Mouse (Mus musculus) bone marrow, adult 2 months (tissue): ENCODE measurements around the gene Furin. TPM values are rescaled to one million over a fixed set of nuclear protein-coding genes. Genes with fewer than 3 reads are reported as not detected.

ENCODE experiments used
- H3K27ac ChIP-seq: fragments of 200-500 bp; 2 replicates; pipeline ENCODE4 v1.5.1; 2012; ENCODE audit warnings: low read depth, mild to moderate bottlenecking, control low read depth, inconsistent platforms, low read length; ENCODE audit not compliant: control insufficient read depth, poor library complexity, insufficient read depth
- H3K4me1 ChIP-seq: fragments of 200-500 bp; 2 replicates; pipeline ENCODE4 v1.6.1; 2011; ENCODE audit warnings: low read length; ENCODE audit not compliant: control insufficient read depth, insufficient read depth
- H3K4me3 ChIP-seq: fragments of 200-500 bp; replicated peaks from 2 replicates; pipeline ENCODE3; 2011; ENCODE audit warnings: mild to moderate bottlenecking, low read depth, low read length, control low read depth; ENCODE audit not compliant: control insufficient read depth
- CTCF ChIP-seq: fragments of 200-500 bp; IDR thresholded peaks from 2 replicates; pipeline ENCODE4 v1.5.1; 2011; ENCODE audit warnings: low read length, control low read depth; ENCODE audit not compliant: control insufficient read depth, insufficient read depth
- POLR2A ChIP-seq: fragments of 200-500 bp; IDR thresholded peaks from 2 replicates; pipeline ENCODE4 v1.6.1; 2011; ENCODE audit warnings: low read depth, mild to moderate bottlenecking, control low read depth, low read length, borderline replicate concordance; ENCODE audit not compliant: control insufficient read depth
- WGBS: fragments of 180-500 bp; shearing (Covaris S2); methylation state at CpG from one replicate; pipeline ENCODE4 v1.1.7; 2018; 5-methylcytosine and 5-hydroxymethylcytosine counted together
- polyA plus RNA-seq: library from polyadenylated mRNA; stranded (reverse); fragments of >200 nt; gene quantifications from 2 replicates; pipeline ENCODE4 v1.2.4, GENCODE M21; 2011; ENCODE audit warnings: low replicate concordance; ENCODE audit not compliant: missing spikeins, insufficient read depth, insufficient read length

Gene Furin
- polyA plus RNA-seq, 1 experiment: 31.0 TPM

- Histone ChIP-seq H3K27ac (peak overlapping the region; percentile 95), H3K4me3 (no peak overlapping the region), H3K4me1 (peaks cover 18% of the 10 kb centered on the region)
- no peak for TF ChIP-seq POLR2A
- no peak for TF ChIP-seq CTCF
- WGBS: 68% methylated on average over 8 of the region's 8 CpGs
Observed at GRCm38 (mm10) chr7:80447336-80447735, 42.1 kb upstream of the Furin start.

GRCm38 (mm10) chr7:80446221-80446878 lies 41.1 kb upstream of the Furin start:
- TF ChIP-seq CTCF: no peak
- TF ChIP-seq POLR2A: no peak
- 56% methylated on average over 7 of the region's 7 CpGs for WGBS
- peak overlapping the region; percentile 95 for H3K27ac ChIP-seq

GRCm38 (mm10) chr7:80445492-80445891 lies 40.3 kb upstream of the Furin start:
- no peak for TF ChIP-seq CTCF
- no peak for TF ChIP-seq POLR2A
- H3K4me1 ChIP-seq: peaks cover 18% of the 10 kb centered on the region
- WGBS: 42% methylated on average over 6 of the region's 6 CpGs
- H3K27ac ChIP-seq: peak overlapping the region; percentile 95
- H3K4me3 ChIP-seq: no peak overlapping the region

More at GRCm38 (mm10) chr7:80446221-80446878, 41.1 kb upstream of the Furin start:
- Histone ChIP-seq H3K4me1 (peaks cover 18% of the 10 kb centered on the region), H3K4me3 (no peak overlapping the region)

GRCm38 (mm10) chr7:80444401-80445249 lies 39.4 kb upstream of the Furin start:
- no peak for TF ChIP-seq CTCF
- peak; percentile 42; the same call in 1 of the 2 replicates for TF ChIP-seq POLR2A
- Histone ChIP-seq H3K4me1 (peaks cover 18% of the 10 kb centered on the region), H3K27ac (peak overlapping the region; percentile 95), H3K4me3 (peak overlapping the region; percentile 5)
- WGBS: 24% methylated on average over 17 of the region's 17 CpGs

DNA sequence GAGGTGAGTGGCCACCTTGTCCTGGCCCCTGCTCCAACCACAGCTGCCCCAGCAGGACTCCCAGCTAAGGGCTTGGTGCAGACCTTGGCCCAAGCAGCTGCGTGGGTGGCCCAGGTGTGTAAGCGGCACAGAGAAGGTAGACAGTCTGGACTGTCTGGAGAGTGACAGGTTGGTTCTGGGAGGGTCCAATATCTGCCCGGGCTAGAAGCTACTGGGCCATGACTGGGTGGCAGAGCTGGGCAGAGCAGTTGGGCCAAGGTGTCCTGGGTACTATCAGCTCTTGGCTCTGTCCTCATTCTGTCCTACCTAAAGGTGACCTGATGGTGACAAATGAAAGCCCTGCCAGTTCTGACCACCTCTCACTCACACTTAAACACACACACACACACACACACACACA lies 37.9 kb upstream of the Furin start:
- 89% methylated on average over 3 of the region's 3 CpGs for WGBS
- TF ChIP-seq CTCF (no peak), POLR2A (0 out of 2 replicates have a peak, but pooled peaks have one; percentile 9)
- H3K4me1 ChIP-seq: peaks cover 17% of the 10 kb centered on the region
- no peak overlapping the region for H3K4me3 ChIP-seq
- no peak overlapping the region for H3K27ac ChIP-seq

- TF ChIP-seq CTCF (no peak), POLR2A (no peak)
- peaks cover 16% of the 10 kb centered on the region for H3K4me1 ChIP-seq
- 90% methylated on average over 11 of the region's 11 CpGs for WGBS
- no peak overlapping the region for H3K27ac ChIP-seq
- H3K4me3 ChIP-seq: no peak overlapping the region
Observed at GRCm38 (mm10) chr7:80441986-80442904, 37.0 kb upstream of the Furin start.

- no peak overlapping the region for H3K4me3 ChIP-seq
- 66% methylated on average over 4 of the region's 4 CpGs for WGBS
- peaks cover 10% of the 10 kb centered on the region for H3K4me1 ChIP-seq
- H3K27ac ChIP-seq: no peak overlapping the region
- no peak for TF ChIP-seq CTCF
- TF ChIP-seq POLR2A: no peak
Observed at GRCm38 (mm10) chr7:80440685-80441084, 35.4 kb upstream of the Furin start.
